Mouse (Mus musculus) thymus, adult 2 months (tissue): ENCODE measurements around the gene Tubgcp2.

Experiments used
- CTCF ChIP-seq: fragments of 200-500 bp; IDR thresholded peaks from 2 replicates; pipeline ENCODE4 v1.5.1; 2012; ENCODE audit warnings: mild to moderate bottlenecking, control low read depth, low read length, moderate library complexity, borderline replicate concordance; ENCODE audit not compliant: control insufficient read depth, poor library complexity, insufficient read depth; ENCODE audit errors: extremely low read depth
- POLR2A ChIP-seq: fragments of 200-500 bp; IDR thresholded peaks from 2 replicates; pipeline ENCODE4 v1.6.1; 2012; ENCODE audit warnings: mild to moderate bottlenecking, low read length, control low read depth, moderate library complexity; ENCODE audit not compliant: control insufficient read depth, poor library complexity, insufficient read depth; ENCODE audit errors: extremely low read depth

- TF ChIP-seq CTCF (no peak), POLR2A (no peak)
These were observed 694 bp upstream of the Tubgcp2 start for GRCm38 (mm10) chr7:140037171-140037555.
